Mouse (Mus musculus): ENCODE results near the gene Fggy. TPM values are rescaled to one million over a fixed set of nuclear protein-coding genes. Genes with fewer than 3 reads are reported as not detected.

The Fggy gene
- total RNA-seq, 1 experiment from 2014 or later: not detected

GRCm38 (mm10) chr4:95649980-95650379 is 92.7 kb downstream of the Fggy start:
- no peak for ATAC-seq (replicated peaks; ENCODE audit: insufficient number of reproducible peaks, low FRiP score, low TSS enrichment, poor library complexity, severe bottlenecking)

DNA sequence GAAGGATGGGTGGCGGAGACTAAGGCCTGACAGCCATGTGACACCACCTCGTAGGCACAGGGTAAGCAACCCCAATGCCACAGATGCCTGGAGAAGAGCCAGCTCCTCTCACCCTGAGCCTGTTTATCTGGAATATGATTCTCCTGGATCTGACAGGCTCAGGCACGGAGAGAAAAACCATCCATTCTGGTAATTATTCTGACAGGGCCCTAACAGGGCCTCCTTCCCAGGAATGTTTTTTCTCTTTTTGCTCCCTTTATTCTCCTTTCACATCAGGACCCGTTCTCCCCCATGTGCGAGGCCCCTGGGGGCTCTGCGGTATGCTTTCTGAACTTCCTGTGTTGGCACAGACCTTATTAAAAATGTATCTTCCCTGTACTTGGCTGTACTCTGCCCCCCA is 94.7 kb downstream of the Fggy start:
- no peak for ATAC-seq (replicated peaks; ENCODE audit: insufficient number of reproducible peaks, low FRiP score, low TSS enrichment, poor library complexity, severe bottlenecking)

DNA sequence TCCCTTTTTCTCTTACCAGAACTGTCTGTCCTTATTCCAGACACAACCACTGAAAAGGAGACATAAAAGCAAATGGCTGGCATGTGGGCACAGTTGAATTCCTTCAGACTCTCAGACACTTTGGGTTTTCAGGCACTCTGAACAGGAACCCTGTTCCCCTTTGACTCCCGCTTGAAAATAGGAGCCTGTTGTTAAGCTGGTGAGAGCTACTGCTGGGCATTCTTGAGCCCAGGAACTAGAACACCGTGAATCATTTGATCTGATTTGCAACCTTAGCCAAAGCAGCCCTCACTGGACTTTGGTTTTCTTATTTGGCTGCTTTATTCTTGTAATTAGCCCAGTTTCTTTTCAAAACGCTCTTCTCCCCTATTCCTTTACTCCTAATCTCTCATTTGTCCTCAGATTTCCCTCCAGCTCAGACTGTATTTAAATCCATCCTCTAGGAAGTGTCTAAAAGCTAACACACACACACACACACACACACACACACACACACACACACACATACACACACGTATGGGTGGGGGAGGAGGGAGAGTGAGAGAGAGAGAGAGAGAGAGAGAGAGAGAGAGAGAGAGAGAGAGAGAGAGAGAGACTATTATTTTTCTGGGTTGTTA is 96.1 kb downstream of the Fggy start:
- no peak for ATAC-seq (replicated peaks; ENCODE audit: insufficient number of reproducible peaks, low FRiP score, low TSS enrichment, poor library complexity, severe bottlenecking)

GRCm38 (mm10) chr4:95653913-95654301 is 96.6 kb downstream of the Fggy start:
- no peak for ATAC-seq (replicated peaks; ENCODE audit: insufficient number of reproducible peaks, low FRiP score, low TSS enrichment, poor library complexity, severe bottlenecking)

- no peak for ATAC-seq (replicated peaks; ENCODE audit: insufficient number of reproducible peaks, low FRiP score, low TSS enrichment, poor library complexity, severe bottlenecking)
Measured at GRCm38 (mm10) chr4:95659024-95659423, 101.7 kb downstream of the Fggy start.

GRCm38 (mm10) chr4:95663596-95663995 is 106.3 kb downstream of the Fggy start:
- no peak for ATAC-seq (replicated peaks; ENCODE audit: insufficient number of reproducible peaks, low FRiP score, low TSS enrichment, poor library complexity, severe bottlenecking)

- ATAC-seq (replicated peaks; ENCODE audit: insufficient number of reproducible peaks, low FRiP score, low TSS enrichment, poor library complexity, severe bottlenecking): no peak
Measured at GRCm38 (mm10) chr4:95664327-95664726, 107.0 kb downstream of the Fggy start.

DNA sequence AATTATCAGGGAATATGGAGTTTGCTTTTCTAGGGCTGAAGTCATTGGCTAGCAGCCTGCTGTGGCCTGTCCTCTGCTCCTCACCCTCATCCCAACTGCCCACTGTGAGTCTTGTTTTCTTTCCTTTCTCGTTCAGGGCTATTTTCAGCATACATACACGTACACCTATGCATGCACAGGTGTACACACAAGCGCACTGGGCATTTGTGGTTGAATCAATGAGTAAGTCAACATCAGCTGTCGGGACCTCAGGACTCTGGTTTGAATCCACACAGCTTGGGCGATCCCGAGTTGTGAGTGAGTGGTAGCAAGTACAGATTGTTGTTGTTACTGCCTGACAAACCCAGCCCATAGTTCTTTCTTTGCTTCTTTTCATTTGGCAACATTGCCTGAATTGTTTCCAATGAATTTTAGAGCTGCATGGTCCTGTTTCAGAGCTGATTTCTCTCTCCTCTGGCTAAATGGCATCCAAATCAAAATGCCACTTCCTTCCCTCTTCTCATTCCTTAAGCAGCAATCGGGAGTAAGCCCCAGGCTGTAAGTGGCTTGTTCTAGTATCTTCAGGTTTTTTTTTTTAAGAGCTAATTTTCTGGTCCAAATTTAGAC is 109.1 kb downstream of the Fggy start:
- no peak for ATAC-seq (replicated peaks; ENCODE audit: insufficient number of reproducible peaks, low FRiP score, low TSS enrichment, poor library complexity, severe bottlenecking)

DNA sequence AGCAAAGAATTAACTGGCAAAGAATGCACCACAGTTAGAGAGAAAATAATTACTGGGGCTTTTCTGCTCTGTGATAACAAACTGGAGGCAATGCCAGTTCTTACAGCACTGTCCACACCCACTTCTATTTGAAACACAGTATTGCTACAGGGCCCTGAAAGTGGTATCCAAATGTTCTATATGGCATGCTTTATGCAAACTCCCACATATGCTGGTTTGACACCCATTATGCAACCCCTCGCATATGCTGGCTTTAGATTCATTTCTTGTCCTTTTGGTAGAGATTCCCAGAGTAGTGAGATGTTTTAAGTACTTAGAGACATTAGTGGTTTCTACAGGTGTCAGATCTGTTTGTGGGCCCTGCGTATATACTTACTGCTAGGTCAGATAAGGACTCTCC is 109.6 kb downstream of the Fggy start:
- no peak for ATAC-seq (replicated peaks; ENCODE audit: insufficient number of reproducible peaks, low FRiP score, low TSS enrichment, poor library complexity, severe bottlenecking)

DNA sequence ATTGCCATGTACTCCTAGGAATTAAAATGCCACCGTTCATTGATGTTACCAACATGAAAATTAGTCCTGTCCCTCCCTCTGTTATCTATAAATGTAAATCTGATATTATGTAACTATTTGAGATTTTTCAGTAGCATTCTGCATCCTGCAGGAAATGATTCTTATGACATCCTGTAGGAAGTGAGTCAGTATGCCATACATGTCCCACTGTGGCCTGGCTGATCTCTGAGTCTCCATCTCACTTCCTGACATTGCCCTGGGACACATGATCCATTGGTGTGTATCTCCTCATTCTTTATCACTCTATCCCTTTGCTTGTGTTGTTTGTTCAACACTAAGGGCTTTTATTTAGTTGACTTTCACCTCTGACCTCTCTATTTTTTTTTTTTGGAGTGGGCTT is 110.3 kb downstream of the Fggy start:
- ATAC-seq (replicated peaks; ENCODE audit: insufficient number of reproducible peaks, low FRiP score, low TSS enrichment, poor library complexity, severe bottlenecking): no peak

DNA sequence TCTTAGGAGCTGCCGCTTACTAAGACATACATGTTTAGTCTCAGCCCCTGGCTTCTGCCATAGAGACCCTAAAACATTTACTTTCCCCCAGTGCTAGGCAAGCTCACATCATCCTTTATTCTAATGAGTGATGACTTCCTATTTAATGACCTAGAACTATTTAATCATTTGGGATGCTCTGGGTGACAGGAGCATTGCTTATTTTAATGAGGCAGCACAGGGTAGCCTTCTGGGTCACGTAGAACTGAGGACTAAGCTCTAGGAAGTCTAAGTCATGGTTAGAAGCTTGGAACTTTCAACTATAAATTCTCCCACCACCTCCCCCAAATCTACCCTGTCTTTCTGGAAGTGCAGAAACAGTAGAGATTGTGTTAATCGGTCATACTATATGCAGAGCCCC is 111.2 kb downstream of the Fggy start:
- ATAC-seq (replicated peaks; ENCODE audit: insufficient number of reproducible peaks, low FRiP score, low TSS enrichment, poor library complexity, severe bottlenecking): no peak

- ATAC-seq (replicated peaks; ENCODE audit: insufficient number of reproducible peaks, low FRiP score, low TSS enrichment, poor library complexity, severe bottlenecking): no peak
Measured at GRCm38 (mm10) chr4:95669336-95669735, 112.0 kb downstream of the Fggy start.

- ATAC-seq (replicated peaks; ENCODE audit: insufficient number of reproducible peaks, low FRiP score, low TSS enrichment, poor library complexity, severe bottlenecking): no peak
Measured at GRCm38 (mm10) chr4:95670559-95670958, 113.3 kb downstream of the Fggy start.

- no peak for ATAC-seq (replicated peaks; ENCODE audit: insufficient number of reproducible peaks, low FRiP score, low TSS enrichment, poor library complexity, severe bottlenecking)
Measured at GRCm38 (mm10) chr4:95672039-95672438, 114.7 kb downstream of the Fggy start.

DNA sequence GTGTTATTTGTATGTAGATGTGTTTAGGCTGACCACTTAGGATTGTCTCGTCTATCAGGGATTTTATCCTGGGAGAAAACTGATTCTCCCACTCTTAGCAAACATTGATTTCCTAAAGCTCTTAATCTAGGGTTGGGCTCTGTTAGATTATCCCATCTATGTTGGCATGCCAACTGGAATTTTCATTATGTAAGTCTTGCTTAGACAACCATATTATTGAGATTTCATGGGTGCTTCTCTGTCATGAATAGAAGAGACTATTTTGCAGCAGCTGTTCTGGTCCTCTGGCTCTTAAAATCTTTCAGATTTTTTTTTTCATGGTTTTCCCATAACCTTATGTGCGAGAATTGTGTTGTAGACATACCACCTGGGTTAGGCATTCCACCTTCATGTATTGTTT is 119.1 kb downstream of the Fggy start:
- no peak for ATAC-seq (replicated peaks; ENCODE audit: insufficient number of reproducible peaks, low FRiP score, low TSS enrichment, poor library complexity, severe bottlenecking)

DNA sequence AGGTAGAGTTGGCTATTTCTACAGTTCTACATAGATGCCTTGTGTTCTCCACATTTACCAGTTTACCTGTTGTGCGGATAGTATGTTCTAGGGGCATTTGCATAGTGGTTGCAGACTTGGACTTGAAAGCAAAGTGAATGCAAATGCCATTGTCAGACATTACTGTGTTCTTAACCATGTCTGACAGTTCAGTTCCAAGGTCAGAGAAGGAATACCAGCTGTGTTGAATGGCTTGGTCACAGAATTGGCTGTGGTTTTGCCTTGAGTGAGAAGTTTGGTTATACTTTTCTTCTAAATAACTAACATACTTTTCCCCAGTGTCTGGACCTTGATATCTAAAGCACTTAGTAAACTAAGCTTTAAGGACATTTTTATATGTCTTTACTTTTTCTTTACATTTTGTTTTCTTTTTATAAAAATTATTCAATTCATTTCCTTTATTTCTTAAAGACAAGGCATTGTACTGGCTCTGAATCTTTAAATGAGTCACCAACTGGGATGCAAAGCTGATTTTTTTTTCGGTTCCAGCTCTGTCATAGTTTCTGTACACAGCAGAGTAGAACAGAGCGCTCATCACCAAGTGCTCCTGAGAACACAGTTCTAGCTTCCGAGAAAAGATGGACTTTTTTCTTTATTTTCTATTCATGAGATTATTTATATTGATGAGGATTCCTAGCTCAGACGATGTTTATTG is 123.6 kb downstream of the Fggy start:
- ATAC-seq (replicated peaks; ENCODE audit: insufficient number of reproducible peaks, low FRiP score, low TSS enrichment, poor library complexity, severe bottlenecking): no peak

DNA sequence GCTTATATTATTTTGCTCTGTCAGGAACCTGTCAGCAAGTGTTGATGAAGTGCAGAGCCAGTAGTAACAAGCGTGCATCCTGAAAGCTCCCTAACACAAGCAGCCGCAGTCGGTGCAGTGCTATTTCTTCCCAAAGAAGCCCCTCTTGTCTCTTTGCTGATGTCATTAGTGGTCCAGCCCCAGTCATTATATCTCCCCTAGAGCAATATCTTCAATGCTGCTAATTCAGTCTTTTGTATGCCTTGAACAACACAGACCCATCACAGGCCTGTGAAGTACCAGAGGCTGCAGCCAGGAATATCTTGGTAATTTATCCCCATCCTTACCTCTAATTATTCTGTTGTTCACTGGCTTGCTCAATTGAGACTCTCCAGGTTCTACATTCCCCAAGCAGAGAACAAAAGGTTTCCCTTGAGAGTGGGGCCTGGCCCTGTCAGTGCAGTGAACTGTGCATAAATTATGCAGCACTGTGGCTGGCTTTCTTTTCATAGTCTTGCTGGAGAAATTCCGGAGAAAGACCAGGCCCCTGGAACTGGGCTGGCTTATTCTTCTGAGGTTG is 127.3 kb downstream of the Fggy start:
- ATAC-seq (replicated peaks; ENCODE audit: insufficient number of reproducible peaks, low FRiP score, low TSS enrichment, poor library complexity, severe bottlenecking): no peak

GRCm38 (mm10) chr4:95686775-95687174 is 129.5 kb downstream of the Fggy start:
- ATAC-seq (replicated peaks; ENCODE audit: insufficient number of reproducible peaks, low FRiP score, low TSS enrichment, poor library complexity, severe bottlenecking): no peak

GRCm38 (mm10) chr4:95687350-95687749 is 130.0 kb downstream of the Fggy start:
- ATAC-seq (replicated peaks; ENCODE audit: insufficient number of reproducible peaks, low FRiP score, low TSS enrichment, poor library complexity, severe bottlenecking): no peak

GRCm38 (mm10) chr4:95688159-95688558 is 130.9 kb downstream of the Fggy start:
- ATAC-seq (replicated peaks; ENCODE audit: insufficient number of reproducible peaks, low FRiP score, low TSS enrichment, poor library complexity, severe bottlenecking): no peak
